Mouse (Mus musculus) frontal cortex, postnatal 36 days (tissue): ENCODE measurements at regions not wholly inside any gene's neighbourhood (a gene's known extent, or its start where the extent isn't known, plus 50 kb on each side); places are given as distances from the start of the nearest gene placed in this dataset.

Experiments
- DNase-seq, 2 experiments: peaks; one replicate each; pipeline ENCODE4 v3.0.0; 2022; ENCODE audit warnings: low spot score in 2 of 2

- no peak for DNase-seq
Measured at GRCm38 (mm10) chr7:136664424-136665082, 229.9 kb upstream of the Mgmt start.

GRCm38 (mm10) chr7:136665901-136666300 is 228.5 kb upstream of the Mgmt start:
- no peak for DNase-seq

- DNase-seq = no peak
Measured at GRCm38 (mm10) chr7:136666707-136667106, 227.7 kb upstream of the Mgmt start.

- DNase-seq = no peak
Measured at GRCm38 (mm10) chr7:136670675-136671074, 223.7 kb upstream of the Mgmt start.

- no peak for DNase-seq
Measured at GRCm38 (mm10) chr7:136674159-136674558, 220.3 kb upstream of the Mgmt start.

- no peak for DNase-seq
Measured at GRCm38 (mm10) chr7:136675041-136675440, 219.4 kb upstream of the Mgmt start.

- no peak for DNase-seq
Measured at GRCm38 (mm10) chr7:136676104-136676503, 218.3 kb upstream of the Mgmt start.

- DNase-seq = no peak
Measured at GRCm38 (mm10) chr7:136676987-136677545, 217.3 kb upstream of the Mgmt start.

GRCm38 (mm10) chr7:136689579-136689978 is 204.8 kb upstream of the Mgmt start:
- no peak for DNase-seq

GRCm38 (mm10) chr7:136706246-136706645 is 188.2 kb upstream of the Mgmt start:
- no peak for DNase-seq

- DNase-seq = no peak
Measured at GRCm38 (mm10) chr7:136707200-136708003, 187.0 kb upstream of the Mgmt start.

- no peak for DNase-seq
Measured at GRCm38 (mm10) chr7:136708004-136708435, 186.4 kb upstream of the Mgmt start.

GRCm38 (mm10) chr7:136710653-136711052 is 183.8 kb upstream of the Mgmt start:
- no peak for DNase-seq

GRCm38 (mm10) chr7:136712962-136713640 is 181.3 kb upstream of the Mgmt start:
- no peak for DNase-seq

GRCm38 (mm10) chr7:136727628-136728402 is 166.6 kb upstream of the Mgmt start:
- DNase-seq = no peak

GRCm38 (mm10) chr7:136742171-136742570 is 152.2 kb upstream of the Mgmt start:
- no peak for DNase-seq

- no peak for DNase-seq
Measured at GRCm38 (mm10) chr7:136745412-136745811, 149.0 kb upstream of the Mgmt start.

- DNase-seq = no peak
Measured at GRCm38 (mm10) chr7:136751477-136751876, 142.9 kb upstream of the Mgmt start.

GRCm38 (mm10) chr7:136754821-136755220 is 139.6 kb upstream of the Mgmt start:
- no peak for DNase-seq

- no peak for DNase-seq
Measured at GRCm38 (mm10) chr7:136765026-136765425, 129.4 kb upstream of the Mgmt start.

- DNase-seq = no peak
Measured at GRCm38 (mm10) chr7:136767231-136767630, 127.2 kb upstream of the Mgmt start.

GRCm38 (mm10) chr7:136780708-136781107 is 113.7 kb upstream of the Mgmt start:
- no peak for DNase-seq
